Mouse (Mus musculus): ENCODE measurements around the gene Pga5. TPM values are rescaled to one million over a fixed set of nuclear protein-coding genes. Genes with fewer than 3 reads are reported as not detected.

The Pga5 gene
- polyA plus RNA-seq, 1 experiment from 2014 or later, result 0.07 TPM

DNA sequence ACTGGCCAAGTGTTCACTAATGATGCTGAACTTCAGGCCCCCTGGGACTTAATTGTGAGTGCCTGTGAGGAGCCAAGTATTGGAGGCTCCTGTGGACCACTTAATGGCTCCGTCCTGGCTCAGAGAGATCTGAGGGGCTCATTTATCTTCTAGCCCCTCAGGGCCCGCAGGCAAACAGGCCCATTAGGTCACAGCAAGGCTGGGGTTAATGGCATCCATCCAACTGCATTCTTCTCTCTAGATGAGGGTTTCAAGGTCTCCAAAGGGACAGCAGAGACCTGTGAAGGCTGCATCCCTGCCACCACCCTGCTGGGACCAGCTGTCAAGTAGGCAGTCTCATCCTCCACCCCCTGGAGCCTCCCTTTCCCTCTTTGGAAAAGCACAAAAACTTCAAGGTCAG lies 41.9 kb upstream of the Pga5 start:
- ATAC-seq, result no peak
- 70% methylated on average over 2 of the region's 2 CpGs for WGBS (ENCODE audit: insufficient replicate concordance)
- no peak for TF ChIP-seq EP300 (IDR thresholded peaks at IDR 0.05; ENCODE audit: low read depth)
- Histone ChIP-seq H3K27ac (ENCODE audit: low read depth) (no peak overlapping the region), H3K36me3 (replicated peaks; ENCODE audit: insufficient read depth, low read length) (no peaks in the 10 kb centered on the region), H3K4me3 (ENCODE audit: low read depth, low read length) (no peak overlapping the region), H3K4me2 (ENCODE audit: low read depth, low read length) (no peak overlapping the region), H3K9ac (replicated peaks) (no peak overlapping the region), H3K27me3 (ENCODE audit: insufficient read depth, low read length) (no peaks in the 10 kb centered on the region), H3K9me3 (ENCODE audit: low read length) (no peaks in the 10 kb centered on the region), H3K4me1 (ENCODE audit: insufficient read depth) (peaks cover 2% of the 10 kb centered on the region; the same call in 1 of the 2 replicates)
- DNase-seq, result no peak

DNA sequence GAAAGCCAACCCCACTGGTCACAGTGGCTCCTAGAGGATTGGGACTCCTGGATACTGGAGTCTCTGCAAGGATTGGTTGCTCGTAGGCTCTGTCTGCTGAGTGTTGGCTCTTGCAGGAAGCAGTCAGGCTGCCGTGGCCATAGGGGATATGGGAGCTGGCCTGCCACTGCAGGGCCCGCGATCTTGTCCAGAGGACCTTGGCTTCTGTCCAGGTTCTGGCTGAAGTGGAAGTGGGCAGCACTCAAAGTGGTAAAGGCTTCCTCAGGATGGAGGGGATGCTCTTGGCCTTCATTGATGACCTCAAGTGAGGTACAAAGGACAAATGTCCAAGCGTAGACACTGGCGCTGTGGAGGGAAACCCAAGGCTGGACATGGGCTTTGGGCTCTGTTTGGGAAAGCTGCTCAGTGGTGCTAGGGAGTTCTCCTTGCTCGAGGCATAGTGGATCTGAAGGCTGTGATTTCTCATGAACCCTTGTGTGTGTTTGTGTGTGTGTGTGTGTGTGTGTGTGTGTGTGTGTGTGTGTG lies 40.4 kb upstream of the Pga5 start:
- no peak overlapping the region for H3K9ac ChIP-seq (replicated peaks)
- ATAC-seq (no peak), DNase-seq (no peak)
- H3K27ac ChIP-seq (ENCODE audit: low read depth), result no peak overlapping the region
- peaks cover 2% of the 10 kb centered on the region; the same call in 1 of the 2 replicates for H3K4me1 ChIP-seq (ENCODE audit: insufficient read depth)
- H3K9me3 ChIP-seq (ENCODE audit: low read length), result no peaks in the 10 kb centered on the region
- TF ChIP-seq EP300 (IDR thresholded peaks at IDR 0.05; ENCODE audit: low read depth), result no peak
- TF ChIP-seq CTCF (IDR thresholded peaks at IDR 0.05; ENCODE audit: low read depth), result no peak
- no peaks in the 10 kb centered on the region for H3K27me3 ChIP-seq (ENCODE audit: insufficient read depth, low read length)
- H3K4me3 ChIP-seq (ENCODE audit: low read depth, low read length), result no peak overlapping the region
- H3K36me3 ChIP-seq (replicated peaks; ENCODE audit: insufficient read depth, low read length), result peaks cover 7% of the 10 kb centered on the region
- WGBS (ENCODE audit: insufficient replicate concordance), result 62% methylated on average over 7 of the region's 7 CpGs
- no peak overlapping the region for H3K4me2 ChIP-seq (ENCODE audit: low read depth, low read length)

- H3K4me1 ChIP-seq (ENCODE audit: insufficient read depth), result no peaks in the 10 kb centered on the region
- no peaks in the 10 kb centered on the region for H3K9me3 ChIP-seq (ENCODE audit: low read length)
- DNase-seq (no peak), ATAC-seq (no peak)
- H3K36me3 ChIP-seq (replicated peaks; ENCODE audit: insufficient read depth, low read length), result peaks cover 31% of the 10 kb centered on the region
- H3K4me2 ChIP-seq (ENCODE audit: low read depth, low read length), result no peak overlapping the region
- H3K27me3 ChIP-seq (ENCODE audit: insufficient read depth, low read length), result no peaks in the 10 kb centered on the region
- H3K4me3 ChIP-seq (ENCODE audit: low read depth, low read length), result no peak overlapping the region
- H3K27ac ChIP-seq (ENCODE audit: low read depth), result no peak overlapping the region
- WGBS (ENCODE audit: insufficient replicate concordance), result 87% methylated on average over 6 of the region's 6 CpGs
- TF ChIP-seq EP300 (IDR thresholded peaks at IDR 0.05; ENCODE audit: low read depth), result no peak
- TF ChIP-seq CTCF (IDR thresholded peaks at IDR 0.05; ENCODE audit: low read depth), result no peak
- no peak overlapping the region for H3K9ac ChIP-seq (replicated peaks)
Observed at GRCm38 (mm10) chr19:10715476-10715875, 37.6 kb upstream of the Pga5 start.

DNA sequence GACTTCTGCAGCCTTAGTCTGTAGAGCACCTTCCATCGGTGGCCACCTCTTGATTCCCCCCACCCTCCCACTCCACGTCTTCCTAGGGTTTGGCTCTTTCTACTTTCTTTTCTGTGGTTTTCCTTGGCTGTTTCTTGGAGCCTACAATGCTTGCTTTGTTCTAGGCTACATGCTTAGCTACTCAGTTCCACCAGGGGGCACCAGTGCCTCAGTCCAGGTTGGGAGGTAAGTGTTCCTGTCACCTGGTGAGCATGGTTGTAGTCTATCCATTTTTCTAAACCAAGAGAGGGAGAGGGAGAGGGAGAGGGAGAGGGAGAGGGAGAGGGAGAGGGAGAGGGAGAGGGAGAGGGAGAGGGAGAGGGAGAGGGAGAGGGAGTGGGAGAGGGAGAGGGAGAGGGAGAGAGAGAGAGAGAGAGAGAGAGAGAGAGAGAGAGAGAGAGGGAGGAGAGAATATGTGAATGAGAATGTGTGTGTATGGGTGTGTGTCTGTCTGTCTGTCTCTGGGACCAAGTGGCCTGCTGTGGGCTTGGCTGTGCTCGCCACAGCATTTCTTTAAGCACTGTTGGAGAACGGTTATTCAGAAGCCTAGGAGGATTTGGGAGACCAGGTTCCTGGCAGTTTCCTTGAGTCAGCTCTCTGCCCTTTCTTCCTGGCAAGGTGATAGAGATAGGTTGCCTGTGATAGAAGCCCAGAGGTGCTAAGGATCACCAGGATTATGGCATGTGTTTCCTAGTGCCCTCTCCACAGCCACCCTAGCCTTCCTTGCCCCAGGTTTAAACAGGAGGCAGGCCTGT lies 37.0 kb upstream of the Pga5 start:
- Histone ChIP-seq H3K4me3 (ENCODE audit: low read depth, low read length) (no peak overlapping the region), H3K27me3 (ENCODE audit: insufficient read depth, low read length) (no peaks in the 10 kb centered on the region), H3K27ac (ENCODE audit: low read depth) (no peak overlapping the region), H3K9me3 (ENCODE audit: low read length) (no peaks in the 10 kb centered on the region), H3K4me2 (ENCODE audit: low read depth, low read length) (no peak overlapping the region), H3K9ac (replicated peaks) (no peak overlapping the region), H3K4me1 (ENCODE audit: insufficient read depth) (peaks cover under 1% of the 10 kb centered on the region; the same call in 1 of the 2 replicates), H3K36me3 (replicated peaks; ENCODE audit: insufficient read depth, low read length) (peaks cover 36% of the 10 kb centered on the region)
- TF ChIP-seq CTCF (IDR thresholded peaks at IDR 0.05; ENCODE audit: low read depth), result peak; percentile 88
- TF ChIP-seq EP300 (IDR thresholded peaks at IDR 0.05; ENCODE audit: low read depth), result no peak
- 51% methylated on average over 4 of the region's 4 CpGs for WGBS (ENCODE audit: insufficient replicate concordance)
- DNase-seq (peak; percentile 77), ATAC-seq (0 out of 2 replicates have a peak, but pooled peaks have one; percentile 30)

GRCm38 (mm10) chr19:10714168-10714567 lies 36.3 kb upstream of the Pga5 start:
- Histone ChIP-seq H3K4me2 (ENCODE audit: low read depth, low read length) (no peak overlapping the region), H3K27ac (ENCODE audit: low read depth) (no peak overlapping the region), H3K9me3 (ENCODE audit: low read length) (no peaks in the 10 kb centered on the region), H3K4me3 (ENCODE audit: low read depth, low read length) (no peak overlapping the region), H3K27me3 (ENCODE audit: insufficient read depth, low read length) (no peaks in the 10 kb centered on the region), H3K36me3 (replicated peaks; ENCODE audit: insufficient read depth, low read length) (peaks cover 36% of the 10 kb centered on the region), H3K4me1 (ENCODE audit: insufficient read depth) (peaks cover 6% of the 10 kb centered on the region), H3K9ac (replicated peaks) (no peak overlapping the region)
- WGBS (ENCODE audit: insufficient replicate concordance), result 77% methylated on average over 6 of the region's 6 CpGs
- TF ChIP-seq EP300 (IDR thresholded peaks at IDR 0.05; ENCODE audit: low read depth), result no peak
- no peak for DNase-seq
- no peak for ATAC-seq

DNA sequence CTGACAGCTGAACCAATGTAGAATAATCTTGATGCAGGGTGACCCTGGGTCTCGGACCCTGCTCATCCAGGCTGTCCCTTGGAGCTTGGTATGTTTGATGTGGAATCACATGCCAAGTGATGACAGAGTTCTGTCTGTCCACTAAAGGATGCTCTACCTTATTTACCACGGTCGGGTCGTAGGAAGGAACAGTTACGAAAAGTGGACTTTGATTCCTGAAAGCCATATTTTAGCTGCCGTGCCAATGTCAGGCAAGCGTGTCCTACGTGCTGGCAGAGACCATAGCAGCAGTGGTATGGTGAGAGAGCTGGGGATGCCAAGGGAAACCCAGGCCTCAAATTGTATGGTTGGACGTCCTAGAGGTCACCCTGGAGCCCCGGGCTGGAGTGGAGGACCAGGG lies 35.7 kb upstream of the Pga5 start:
- H3K4me1 ChIP-seq (ENCODE audit: insufficient read depth), result peaks cover 9% of the 10 kb centered on the region
- ATAC-seq, result peak; percentile 9
- H3K27ac ChIP-seq (ENCODE audit: low read depth), result no peak overlapping the region
- no peak overlapping the region for H3K4me3 ChIP-seq (ENCODE audit: low read depth, low read length)
- peaks cover 36% of the 10 kb centered on the region for H3K36me3 ChIP-seq (replicated peaks; ENCODE audit: insufficient read depth, low read length)
- no peaks in the 10 kb centered on the region for H3K9me3 ChIP-seq (ENCODE audit: low read length)
- no peak for DNase-seq
- WGBS (ENCODE audit: insufficient replicate concordance), result 75% methylated on average over 10 of the region's 10 CpGs
- H3K27me3 ChIP-seq (ENCODE audit: insufficient read depth, low read length), result no peaks in the 10 kb centered on the region
- no peak overlapping the region for H3K9ac ChIP-seq (replicated peaks)
- no peak overlapping the region for H3K4me2 ChIP-seq (ENCODE audit: low read depth, low read length)
- TF ChIP-seq EP300 (IDR thresholded peaks at IDR 0.05; ENCODE audit: low read depth), result no peak
- TF ChIP-seq CTCF (IDR thresholded peaks at IDR 0.05; ENCODE audit: low read depth), result no peak

Measured in liver, postnatal 0 days (tissue).